Mouse (Mus musculus) liver, adult 2 months (tissue): Measurements from ENCODE around the gene Slc35e2.

Experiments used
- CTCF ChIP-seq: fragments of 200-500 bp; IDR thresholded peaks from 2 replicates; pipeline ENCODE4 v1.5.1; 2011; ENCODE audit warnings: low read depth, low read length, control low read depth
- POLR2A ChIP-seq: fragments of 200-500 bp; IDR thresholded peaks from 2 replicates; pipeline ENCODE4 v1.6.1; 2011; ENCODE audit warnings: low read length, control low read depth; ENCODE audit not compliant: insufficient read depth; ENCODE audit errors: extremely low read depth

GRCm38 (mm10) chr4:155660641-155661040 is 59.4 kb downstream of the Slc35e2 start:
- TF ChIP-seq POLR2A: no peak
- TF ChIP-seq CTCF: no peak
